Mouse (Mus musculus): ENCODE data around the gene Prdx1. TPM values are rescaled to one million over a fixed set of nuclear protein-coding genes. Genes with fewer than 3 reads are reported as not detected.

The Prdx1 gene
- polyA plus RNA-seq, 1 experiment from 2014 or later = 1,497 TPM

GRCm38 (mm10) chr4:116734996-116735395 is 49.7 kb downstream of the Prdx1 start:
- no peak overlapping the region for H3K4me2 ChIP-seq
- 0 out of 2 replicates have a peak, but pooled peaks cover 4% of the 10 kb centered on the region for H3K4me1 ChIP-seq
- no peaks in the 10 kb centered on the region for H3K9me3 ChIP-seq (replicated peaks)
- H3K36me3 ChIP-seq = no peaks in the 10 kb centered on the region
- no peak overlapping the region for H3K4me3 ChIP-seq (replicated peaks)
- no peak for ATAC-seq (replicated peaks; ENCODE audit: low FRiP score)
- 77% methylated on average over 2 of the region's 2 CpGs for WGBS
- no peak overlapping the region for H3K27ac ChIP-seq
- no peaks in the 10 kb centered on the region for H3K27me3 ChIP-seq
- no peak overlapping the region for H3K9ac ChIP-seq

- Histone ChIP-seq H3K36me3 (no peaks in the 10 kb centered on the region), H3K9ac (no peak overlapping the region), H3K4me2 (no peak overlapping the region), H3K27ac (no peak overlapping the region), H3K4me3 (replicated peaks) (no peak overlapping the region), H3K9me3 (replicated peaks) (no peaks in the 10 kb centered on the region), H3K27me3 (no peaks in the 10 kb centered on the region), H3K4me1 (0 out of 2 replicates have a peak, but pooled peaks cover 4% of the 10 kb centered on the region)
- WGBS = 76% methylated on average over 9 of the region's 9 CpGs
- ATAC-seq (replicated peaks; ENCODE audit: low FRiP score) = no peak
Measured at GRCm38 (mm10) chr4:116738972-116739751, 53.8 kb downstream of the Prdx1 start.

- Histone ChIP-seq H3K27ac (no peak overlapping the region), H3K4me2 (no peak overlapping the region), H3K36me3 (no peaks in the 10 kb centered on the region), H3K4me1 (no peaks in the 10 kb centered on the region), H3K4me3 (replicated peaks) (no peak overlapping the region), H3K27me3 (no peaks in the 10 kb centered on the region), H3K9ac (no peak overlapping the region), H3K9me3 (replicated peaks) (no peaks in the 10 kb centered on the region)
- ATAC-seq (replicated peaks; ENCODE audit: low FRiP score) = no peak
- 69% methylated on average over 2 of the region's 2 CpGs for WGBS
Measured at GRCm38 (mm10) chr4:116749750-116750149, 64.4 kb downstream of the Prdx1 start.

Other genes with a start within 250 kb of the Prdx1 start
- 12.7 and 14.4 TPM in 2 replicates for gene Mast2, start 221.4 kb upstream of the Prdx1 start, polyA plus RNA-seq (2015; fragmentation: Nextera tagmentation; extraction: Ambion mirVana)
- gene Ipp, start 178.0 kb upstream of the Prdx1 start, polyA plus RNA-seq (2015; fragmentation: Nextera tagmentation; extraction: Ambion mirVana) = 17.0 and 17.3 TPM in 2 replicates
- 27.4 and 27.5 TPM in 2 replicates for gene Tmem69, start 129.6 kb upstream of the Prdx1 start, polyA plus RNA-seq (2015; fragmentation: Nextera tagmentation; extraction: Ambion mirVana)
- gene Gpbp1l1, start 127.9 kb upstream of the Prdx1 start, polyA plus RNA-seq (2015; fragmentation: Nextera tagmentation; extraction: Ambion mirVana) = 40.5 and 40.7 TPM in 2 replicates
- 3.6 and 4.8 TPM in 2 replicates for gene Ccdc17, start 88.9 kb upstream of the Prdx1 start, polyA plus RNA-seq (2015; fragmentation: Nextera tagmentation; extraction: Ambion mirVana)
- gene Nasp, start 57.6 kb upstream of the Prdx1 start, polyA plus RNA-seq (2015; fragmentation: Nextera tagmentation; extraction: Ambion mirVana) = 175 and 180 TPM in 2 replicates
- gene Akr1a1, start 33.9 kb upstream of the Prdx1 start, polyA plus RNA-seq (2015; fragmentation: Nextera tagmentation; extraction: Ambion mirVana) = 721 and 765 TPM in 2 replicates
- 27.2 and 27.9 TPM in 2 replicates for gene Mmachc, start 22.9 kb downstream of the Prdx1 start, polyA plus RNA-seq (2015; fragmentation: Nextera tagmentation; extraction: Ambion mirVana)
- gene Ccdc163, start 23.0 kb downstream of the Prdx1 start, polyA plus RNA-seq (2015; fragmentation: Nextera tagmentation; extraction: Ambion mirVana) = 30.3 and 31.7 TPM in 2 replicates
- 7.6 and 7.7 TPM in 2 replicates for gene Tesk2, start 35.4 kb downstream of the Prdx1 start, polyA plus RNA-seq (2015; fragmentation: Nextera tagmentation; extraction: Ambion mirVana)
- 38.1 and 39.8 TPM in 2 replicates for gene Toe1, start 122.1 kb downstream of the Prdx1 start, polyA plus RNA-seq (2015; fragmentation: Nextera tagmentation; extraction: Ambion mirVana)
- 18.9 and 19.1 TPM in 2 replicates for gene Mutyh, start 122.2 kb downstream of the Prdx1 start, polyA plus RNA-seq (2015; fragmentation: Nextera tagmentation; extraction: Ambion mirVana)
- gene Hpdl, start 136.2 kb downstream of the Prdx1 start, polyA plus RNA-seq (2015; fragmentation: Nextera tagmentation; extraction: Ambion mirVana) = 1.1 and 1.6 TPM in 2 replicates
- gene Zswim5, start 191.8 kb downstream of the Prdx1 start, polyA plus RNA-seq (2015; fragmentation: Nextera tagmentation; extraction: Ambion mirVana) = 1.7 TPM in 2 replicates

All from kidney, embryonic 15.5 days (tissue).